Mouse (Mus musculus): ENCODE data around the gene Ccdc87.
"Not testable (repeated sequence)": the region's sequence is repeated elsewhere in the genome, so short reads cannot be mapped to it uniquely, and the experiment has no call there.

Gene Ccdc87

DNA sequence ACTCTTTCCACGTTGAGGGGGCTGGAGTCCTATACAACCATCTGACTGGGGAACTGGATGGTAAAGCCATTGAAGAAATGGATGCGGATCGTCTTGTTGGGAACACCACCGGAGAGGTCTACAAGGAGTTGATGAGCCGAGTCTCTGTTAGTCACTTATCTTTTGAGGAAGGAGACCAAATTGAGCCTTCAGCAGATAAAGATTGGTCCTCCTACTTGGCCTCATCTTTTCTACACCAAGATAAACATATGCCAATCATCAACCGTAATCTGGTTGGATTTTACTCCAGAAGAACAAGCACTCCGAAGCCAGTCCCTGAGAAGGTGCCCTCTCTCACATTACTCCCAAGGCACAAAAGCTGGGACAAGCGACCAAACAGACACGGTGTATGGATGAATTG is 1.7 kb downstream of the Ccdc87 start:
- no peak for DNase-seq

DNA sequence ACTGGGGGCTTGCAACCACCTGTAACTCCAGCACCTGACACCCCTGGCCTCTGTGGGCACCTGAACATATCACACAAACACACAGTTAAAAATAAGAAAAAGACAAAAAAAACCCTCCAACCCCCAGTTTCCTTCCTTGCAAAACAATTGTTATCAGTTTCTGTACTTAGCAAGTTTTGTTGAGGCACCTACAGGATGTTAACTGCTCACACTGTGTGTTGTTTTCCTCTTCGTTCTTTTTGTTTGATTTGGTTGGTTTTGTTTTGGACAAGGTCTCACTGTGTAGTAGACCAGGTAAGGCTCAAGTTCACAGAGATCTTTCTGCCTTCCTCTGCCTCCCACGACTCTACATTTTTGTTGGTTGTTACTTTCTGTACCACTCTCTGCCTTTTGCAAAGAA is 3.4 kb downstream of the Ccdc87 start:
- no peak for DNase-seq

DNA sequence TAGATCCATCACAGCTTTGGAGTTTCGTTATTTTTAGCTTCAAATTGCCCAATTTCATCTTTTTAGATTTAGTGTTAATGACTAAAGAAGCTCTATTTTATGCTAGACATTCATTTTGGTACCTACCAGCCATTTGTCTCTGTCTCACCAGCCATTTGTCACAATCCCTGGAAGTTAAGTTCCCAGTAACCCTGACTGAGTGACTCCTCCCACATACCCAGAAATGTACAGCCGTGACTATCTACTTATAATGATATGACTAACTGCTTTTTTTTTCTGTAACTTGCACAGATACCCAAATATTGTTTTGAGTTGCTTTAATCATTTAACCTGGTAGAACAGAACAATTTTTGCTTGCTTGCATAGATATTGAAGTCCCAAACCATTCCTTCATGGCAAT is 6.7 kb downstream of the Ccdc87 start:
- no peak for DNase-seq

DNA sequence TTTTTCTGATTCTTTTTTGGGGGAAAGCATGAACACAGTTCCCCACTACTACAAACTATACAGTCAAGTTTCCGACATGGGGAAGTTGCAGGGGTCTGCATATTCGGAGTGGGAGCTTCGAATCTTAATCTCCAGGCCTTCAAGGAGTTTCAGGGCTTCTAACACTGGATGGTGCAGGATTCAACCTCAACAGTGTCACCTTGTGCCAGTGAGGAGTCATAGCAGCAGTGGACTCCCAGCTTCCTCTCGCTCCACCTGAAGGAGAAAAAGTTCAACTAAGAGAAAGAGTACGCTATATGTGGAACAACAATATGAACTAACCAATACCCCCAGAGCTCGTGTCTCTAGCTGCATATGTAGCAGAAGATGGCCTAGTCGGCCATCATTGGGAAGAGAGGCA is 8.3 kb downstream of the Ccdc87 start:
- peak; percentile 28 for DNase-seq

DNA sequence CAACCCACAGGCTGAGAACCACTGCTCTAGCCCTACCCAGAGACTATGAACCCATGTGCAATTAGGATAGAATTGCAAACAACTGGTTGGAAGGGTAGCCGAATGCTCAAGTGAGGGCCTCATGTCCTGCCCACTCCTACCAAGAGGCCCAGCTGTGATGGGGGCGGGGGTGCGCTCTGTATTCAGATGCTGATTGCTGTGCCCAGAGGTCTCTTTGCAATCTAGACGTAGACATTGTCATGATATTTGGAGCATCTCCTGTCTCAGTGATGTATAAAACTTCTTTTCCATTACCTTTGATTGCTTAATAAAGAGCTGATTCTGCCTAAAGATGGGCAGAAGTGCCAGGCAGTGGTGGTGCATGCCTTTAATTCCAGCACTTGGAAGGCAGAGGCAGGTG is 10.6 kb downstream of the Ccdc87 start:
- no peak for DNase-seq

DNA sequence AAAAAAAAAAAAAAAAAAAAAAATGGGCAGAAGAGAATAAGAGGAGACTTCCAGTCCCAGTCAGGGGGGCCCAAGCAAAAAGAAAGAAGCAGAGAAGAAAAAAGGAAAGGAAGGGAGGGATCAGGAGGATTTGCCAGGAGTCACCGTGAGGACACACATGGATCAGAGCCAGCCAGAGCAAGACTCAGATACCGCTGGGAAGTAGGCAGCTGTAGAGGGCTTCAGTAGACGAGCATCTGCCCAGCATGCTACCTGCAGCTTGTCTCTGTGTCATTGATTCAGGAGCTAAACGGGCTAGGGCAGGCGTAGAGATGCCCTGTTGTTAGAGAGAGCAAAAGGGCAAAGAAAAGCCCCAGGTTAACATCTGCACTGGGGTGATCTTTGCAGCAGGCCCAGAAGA is 11.1 kb downstream of the Ccdc87 start:
- DNase-seq, result no peak

DNA sequence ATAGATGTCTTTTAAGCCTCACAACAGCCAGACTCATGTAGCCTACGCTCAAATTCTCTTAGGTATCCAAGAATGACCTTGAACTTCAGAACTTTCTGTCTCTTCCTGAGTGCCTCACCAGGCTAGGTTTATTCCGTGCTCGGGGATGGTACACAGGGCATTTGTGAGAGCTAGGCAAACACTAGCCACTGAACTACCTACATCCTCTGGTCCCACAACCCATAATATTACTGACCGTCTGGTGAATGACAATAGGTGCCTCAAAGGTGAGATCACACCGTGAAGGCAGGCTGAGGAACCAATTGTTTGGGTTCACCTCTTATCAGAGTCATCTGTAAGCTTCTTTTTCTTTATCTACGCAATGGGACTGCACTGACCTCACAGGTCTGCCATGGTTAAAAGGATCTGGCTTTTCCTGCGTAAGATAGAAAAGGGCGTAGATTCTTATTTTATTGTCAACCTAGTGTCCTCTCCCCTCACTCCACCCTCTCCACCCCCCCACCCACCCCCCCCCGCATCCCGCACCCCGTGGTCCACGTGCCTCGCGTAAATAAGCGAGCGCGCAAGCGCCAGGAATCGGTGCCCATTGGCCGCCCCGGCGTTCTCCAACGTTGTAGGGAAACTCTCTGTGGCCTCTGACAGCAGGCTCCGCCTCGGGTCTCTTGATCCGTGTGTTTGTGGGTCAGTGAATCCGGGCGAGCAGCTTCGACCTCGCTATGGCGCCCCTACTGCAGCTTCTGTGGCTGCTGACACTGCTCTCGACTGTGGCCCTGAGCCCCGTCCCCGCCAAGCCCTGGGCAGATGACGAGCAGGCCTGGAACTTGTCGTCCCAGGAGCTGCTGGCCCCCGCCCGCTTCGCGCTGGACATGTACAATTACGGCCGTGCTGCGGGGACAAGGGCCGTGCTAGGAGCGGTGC is 15.6 kb downstream of the Ccdc87 start, which contains the start of gene Ctsf:
Gene Ctsf, plus strand, starts transcription at position 579 of the 918 bp plus-strand sequence.
- peak; percentile 94 for DNase-seq

DNA sequence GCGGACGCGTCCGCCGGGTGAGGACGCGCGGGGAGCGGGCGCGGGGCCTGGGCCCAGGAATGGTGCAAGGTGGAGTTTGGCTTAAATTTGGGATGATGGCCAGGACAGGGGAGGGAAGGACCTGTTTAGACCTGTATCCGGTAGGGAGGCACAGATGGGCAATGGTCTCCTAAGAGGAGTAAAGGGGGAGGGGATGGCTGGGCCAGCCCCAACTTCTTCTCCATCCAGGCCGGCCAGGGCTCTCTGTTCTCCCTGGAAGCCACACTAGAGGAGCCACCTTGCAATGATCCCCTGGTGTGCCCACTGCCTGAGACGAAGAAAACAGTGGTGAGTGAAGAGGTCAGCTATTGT is 16.3 kb downstream of the Ccdc87 start:
- no peak for DNase-seq

DNA sequence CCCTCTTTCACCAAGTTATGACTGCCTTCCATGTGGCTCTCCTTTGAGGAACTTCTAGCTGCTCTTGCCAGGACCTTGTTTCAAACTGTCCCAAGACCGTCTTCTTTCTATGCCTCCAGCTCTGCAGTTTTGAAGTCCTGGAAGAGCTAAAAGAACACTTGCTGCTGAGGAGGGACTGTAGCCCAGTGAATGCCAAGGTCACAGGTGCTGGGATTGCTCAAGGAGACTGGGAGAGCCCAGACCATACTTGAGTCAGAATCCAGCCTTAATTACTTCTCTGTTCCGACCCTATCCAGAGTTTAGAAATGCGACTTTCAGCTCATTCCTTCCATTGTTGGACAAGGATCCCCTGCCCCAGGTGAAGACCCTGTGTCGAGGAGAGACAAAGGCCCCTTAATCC is 16.8 kb downstream of the Ccdc87 start:
- no peak for DNase-seq

DNA sequence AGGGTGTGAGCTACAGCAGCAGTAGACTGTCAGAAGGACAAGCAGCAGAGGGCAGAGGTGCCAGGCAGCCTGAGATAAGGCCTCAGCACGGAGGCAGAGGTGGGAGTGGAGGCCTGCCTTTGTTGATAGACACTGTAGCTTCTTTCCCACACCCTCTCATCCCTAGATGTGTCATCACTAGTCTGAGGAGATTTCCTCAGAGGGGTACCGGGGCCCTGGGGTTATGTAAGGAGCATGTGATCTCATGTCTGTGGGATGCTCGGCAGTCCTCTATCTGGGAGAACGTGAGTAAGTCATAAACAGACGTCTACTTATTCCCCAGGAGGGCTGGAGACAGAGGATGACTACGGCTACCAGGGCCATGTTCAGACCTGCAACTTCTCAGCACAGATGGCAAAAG is 19.9 kb downstream of the Ccdc87 start:
- DNase-seq, result no peak

DNA sequence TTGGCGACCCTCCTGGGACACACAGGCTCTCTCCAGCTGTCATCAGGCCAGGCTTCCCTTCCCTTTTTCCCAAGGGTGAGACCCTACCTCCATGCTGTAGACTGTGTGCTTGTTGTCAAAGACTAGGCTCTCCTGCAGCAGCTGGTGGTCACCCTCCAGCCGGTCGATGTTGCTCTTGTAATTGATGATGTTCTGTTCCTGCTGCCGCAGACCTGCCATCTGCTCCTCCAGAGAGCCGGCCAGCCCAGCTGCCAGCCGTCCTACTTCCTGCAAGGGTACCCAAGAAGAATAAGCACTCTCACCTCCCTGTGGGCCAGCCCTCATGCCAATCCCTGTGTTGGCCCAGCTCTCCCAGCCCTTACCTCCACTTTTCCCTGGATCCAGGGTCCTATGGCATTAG is 23.9 kb downstream of the Ccdc87 start:
- DNase-seq, result no peak

DNA sequence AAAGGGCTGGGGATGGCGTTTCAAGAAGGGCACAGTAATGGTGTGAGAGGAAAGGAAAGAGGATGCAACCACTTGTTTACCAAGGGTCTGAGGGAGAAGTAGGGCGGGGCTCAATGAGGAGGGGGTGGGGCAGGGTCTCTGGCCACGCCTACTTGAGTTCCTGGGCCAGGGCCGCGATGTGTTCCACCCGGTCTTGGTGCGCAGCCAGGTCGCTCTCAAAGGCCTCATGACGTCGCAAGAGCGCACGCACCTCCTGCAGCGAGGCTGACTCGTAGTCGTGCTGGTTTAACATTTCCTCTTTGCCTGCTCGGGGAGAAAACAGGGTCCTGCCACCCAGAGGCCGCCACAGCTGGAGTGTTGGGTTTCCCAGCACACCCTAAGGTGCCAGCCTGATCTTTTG is 26.0 kb downstream of the Ccdc87 start:
- peak; percentile 26 for DNase-seq

DNA sequence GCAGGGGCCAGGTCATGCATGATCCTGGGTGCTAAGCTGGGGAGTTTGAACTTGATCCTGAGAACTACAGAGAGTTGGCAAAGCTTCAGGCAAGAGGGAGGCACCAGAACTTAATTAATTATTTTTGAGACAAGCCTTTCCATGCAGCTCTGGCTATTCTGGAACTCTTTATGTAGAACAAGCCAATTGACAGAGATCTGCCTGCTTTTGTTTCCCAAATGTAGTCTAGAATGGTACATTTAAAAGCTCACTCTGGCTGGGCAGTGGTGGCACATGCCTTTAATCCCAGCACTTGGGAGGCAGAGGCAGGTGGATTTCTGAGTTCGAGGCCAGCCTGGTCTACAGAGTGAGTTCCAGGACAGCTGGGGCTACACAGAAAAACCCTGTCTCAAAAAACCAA is 35.4 kb downstream of the Ccdc87 start:
- DNase-seq, result not testable (repeated sequence)

DNA sequence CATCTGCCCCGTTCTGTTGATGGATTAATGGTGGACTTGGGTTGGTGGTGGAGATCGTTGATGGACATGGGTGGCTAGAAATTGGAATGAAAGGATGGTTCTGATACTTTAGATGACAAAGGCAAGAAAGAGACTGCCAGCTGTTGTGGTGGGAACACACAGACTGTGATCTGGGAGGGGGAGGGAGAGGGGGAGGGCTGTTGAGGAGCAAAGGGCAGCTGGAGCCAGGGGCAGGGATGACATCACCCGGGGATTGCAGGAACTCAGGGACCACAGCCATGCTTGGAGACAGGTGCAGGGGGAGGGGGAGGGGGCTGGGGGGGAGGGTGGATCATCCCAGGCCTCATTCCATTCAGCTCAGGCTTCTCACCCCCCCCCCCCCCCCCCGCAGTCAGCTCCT is 37.1 kb downstream of the Ccdc87 start:
- no peak for DNase-seq

DNA sequence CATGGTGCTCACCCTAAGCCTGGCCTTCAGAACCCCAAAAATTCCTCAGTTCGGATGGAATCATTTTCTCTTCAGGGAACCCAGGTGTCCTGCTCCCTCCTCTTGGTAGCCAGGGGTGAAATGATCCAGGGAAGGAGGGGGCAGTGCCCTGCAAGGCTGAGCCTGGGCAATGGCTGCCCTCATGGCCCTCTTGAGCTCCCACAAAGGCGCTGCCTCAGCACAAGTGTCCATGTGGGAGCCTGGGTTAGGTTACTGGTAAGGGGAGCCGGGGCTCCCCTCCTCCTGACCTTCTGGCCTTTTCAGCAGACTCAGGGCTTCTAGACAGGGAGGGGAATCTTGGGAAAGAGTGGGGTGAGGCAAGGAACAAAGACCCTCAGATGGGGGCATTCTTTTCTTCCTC is 37.6 kb downstream of the Ccdc87 start:
- no peak for DNase-seq

DNA sequence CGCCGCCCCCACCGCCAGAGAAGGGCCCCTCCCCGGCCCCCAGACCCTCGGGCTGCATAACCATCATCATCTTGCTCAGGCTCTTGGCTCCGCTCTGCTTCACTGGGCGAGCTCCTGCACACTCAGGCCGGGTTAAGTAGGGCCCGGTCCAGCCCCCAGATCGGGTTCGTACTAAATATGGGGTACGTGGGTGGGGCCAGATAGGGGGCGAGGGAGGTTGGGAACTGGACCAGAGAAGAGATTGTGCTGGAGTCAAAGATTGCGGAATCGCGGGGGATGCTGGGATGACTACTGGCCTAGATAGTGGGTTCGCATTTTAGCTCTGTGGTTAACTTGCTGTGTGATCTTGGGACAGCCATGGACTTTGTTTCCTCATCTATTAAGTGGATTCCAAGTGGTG is 38.6 kb downstream of the Ccdc87 start, which contains the start of gene Actn3:
Gene Actn3, minus strand, starts transcription at position 125 of the 400 bp plus-strand sequence.
- DNase-seq, result peak; percentile 28

DNA sequence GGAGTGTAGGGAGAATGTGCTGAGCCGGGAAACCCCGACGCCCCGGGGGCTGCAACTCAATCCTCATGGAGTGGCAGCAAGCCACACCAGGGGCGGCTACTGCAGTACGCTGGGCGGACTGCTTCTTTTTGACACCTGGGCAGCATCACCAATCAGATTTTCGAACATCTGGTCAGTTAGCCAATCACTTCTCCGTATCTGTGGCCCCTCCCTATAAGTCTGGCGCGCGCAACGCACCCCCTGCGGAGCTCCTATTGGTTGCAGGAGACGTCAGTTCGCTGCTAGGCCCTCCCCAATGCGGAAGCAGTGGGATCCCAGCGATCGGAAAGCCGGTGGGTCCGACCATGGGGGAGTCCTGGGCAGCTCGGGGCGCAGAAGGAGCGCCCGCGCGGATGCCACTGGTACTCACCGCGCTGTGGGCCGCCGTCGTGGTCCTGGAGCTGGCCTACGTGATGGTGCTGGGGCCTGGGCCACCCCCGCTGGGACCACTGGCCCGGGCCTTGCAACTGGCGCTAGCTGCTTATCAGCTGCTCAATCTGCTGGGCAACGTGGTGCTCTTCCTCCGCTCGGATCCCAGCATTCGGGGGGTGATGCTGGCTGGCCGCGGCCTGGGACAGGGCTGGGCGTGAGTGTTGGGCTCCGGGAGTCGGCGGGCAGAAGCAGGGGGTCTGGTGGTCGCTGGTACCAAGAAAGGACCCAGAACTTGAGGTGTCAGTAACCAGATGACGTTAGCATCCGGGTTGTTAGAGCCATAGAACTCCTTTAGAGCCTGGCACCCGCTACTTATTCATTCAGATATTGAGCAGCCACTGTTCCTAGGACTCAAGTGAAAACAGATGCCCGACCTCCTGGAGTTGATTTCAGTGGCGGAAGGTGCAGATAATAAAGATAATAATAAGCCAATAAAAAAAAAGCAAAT is 39.5 kb downstream of the Ccdc87 start, which contains the start of gene Zdhhc24:
Gene Zdhhc24, plus strand, starts transcription at position 264 of the 919 bp plus-strand sequence.
- DNase-seq, result peak; percentile 95

DNA sequence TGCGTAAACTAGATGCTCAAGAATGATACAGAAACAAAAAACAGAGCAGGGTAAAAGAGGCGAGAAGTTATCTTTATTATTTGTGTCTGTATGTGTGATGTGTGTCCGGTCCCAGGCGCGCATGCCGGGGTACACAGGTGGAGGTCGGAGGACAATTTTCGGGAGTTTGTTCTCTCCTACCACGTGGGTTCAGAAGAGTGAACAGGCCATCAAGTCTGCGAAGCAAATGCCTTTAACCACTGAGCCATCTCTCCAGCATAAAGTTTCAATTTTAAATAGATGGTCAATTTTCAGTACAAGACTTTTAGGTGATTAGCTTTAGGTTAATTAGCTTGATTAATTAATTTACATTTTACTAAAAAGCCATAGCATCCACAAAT is 40.1 kb downstream of the Ccdc87 start:
- no peak for DNase-seq

DNA sequence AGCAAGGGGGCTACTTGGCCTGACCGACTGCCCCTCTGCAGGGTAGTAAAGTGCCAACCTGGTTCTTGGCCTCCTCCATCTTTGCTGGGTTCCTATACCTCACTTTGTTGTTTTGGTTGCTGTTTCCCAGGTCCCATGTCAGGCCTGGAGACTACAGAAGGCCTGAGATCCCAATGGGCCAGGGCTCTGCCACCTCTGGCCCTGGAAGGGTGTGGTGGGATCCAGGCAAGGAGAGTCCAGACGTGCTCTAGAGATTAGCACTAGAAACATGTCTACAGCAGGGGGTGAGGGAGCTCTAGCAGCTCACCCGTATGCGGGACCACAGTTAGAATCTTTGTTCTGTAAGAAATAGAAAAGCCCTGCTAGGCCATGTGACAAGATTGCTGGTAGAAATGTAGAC is 44.8 kb downstream of the Ccdc87 start:
- no peak for DNase-seq

DNA sequence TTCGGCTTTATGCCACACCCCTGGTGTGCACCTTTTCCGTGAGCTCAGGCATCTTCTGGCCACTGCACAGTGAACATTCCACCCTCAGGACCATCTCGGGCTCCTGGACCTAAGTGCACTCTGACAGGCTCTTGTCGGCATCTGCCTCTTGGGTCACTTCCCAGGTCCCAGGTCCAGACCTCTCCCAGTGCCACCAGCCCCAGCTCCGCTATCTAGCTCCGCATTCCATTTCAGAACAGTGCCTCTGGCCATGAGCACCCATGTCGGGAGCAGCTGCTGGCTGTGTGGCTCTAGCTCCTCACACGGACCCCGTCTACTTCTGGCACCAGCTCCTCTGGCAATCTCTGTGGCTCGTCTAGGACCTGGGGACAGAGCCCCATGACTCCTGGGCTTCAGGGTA is 50.6 kb downstream of the Ccdc87 start:
- no peak for DNase-seq

DNA sequence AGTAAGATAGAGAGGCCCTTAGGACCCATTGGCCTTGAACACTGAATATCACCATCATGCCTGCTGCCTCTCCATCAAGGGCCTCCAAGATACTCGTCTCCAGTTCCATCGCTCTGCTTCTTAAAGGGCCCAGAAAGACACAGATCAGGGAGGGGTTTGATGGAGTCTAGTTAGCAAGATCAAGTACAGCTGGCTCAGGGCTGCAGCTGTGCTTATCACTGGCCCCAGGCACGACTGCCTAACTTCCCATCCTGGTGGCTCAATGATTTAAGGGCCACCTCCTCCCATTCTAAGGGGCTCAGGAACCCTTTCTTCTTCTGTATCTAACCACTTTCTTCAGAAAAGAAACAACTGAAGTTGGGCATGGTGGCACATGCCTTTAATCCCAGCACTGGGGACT is 52.6 kb downstream of the Ccdc87 start:
- DNase-seq, result no peak

Data from embryo, embryonic 11 days (tissue).